Mouse (Mus musculus): ENCODE results near the gene Zbtb7b. TPM values are rescaled to one million over a fixed set of nuclear protein-coding genes. Genes with fewer than 3 reads are reported as not detected.

Zbtb7b gene
- total and polyA plus RNA-seq, 3 experiments: 11.9 to 34.2 (median 27.6) TPM

- no peaks in the 10 kb centered on the region for H3K36me3 ChIP-seq (replicated peaks in 1 of 2; ENCODE audit: control insufficient read depth in 1 of 2, insufficient read depth in 1 of 2, low read length in 1 of 2)
- H3K4me1 ChIP-seq (ENCODE audit: control insufficient read depth in 1 of 2, insufficient read depth in 2 of 2): no peaks in the 10 kb centered on the region
- no peak overlapping the region for H3K4me3 ChIP-seq (replicated peaks in 1 of 3; ENCODE audit: low read depth in 2 of 3, low read length in 2 of 3, poor library complexity in 1 of 3)
- no peak overlapping the region for H3K4me2 ChIP-seq (ENCODE audit: insufficient read depth, low read depth, poor library complexity, severe bottlenecking)
- dilution Hi-C loops (cut with MboI; ENCODE audit: extremely low pct_ligation_motif_present, extremely low pct_unique_long_range_greater_than_20kb, low sequenced_read_pairs) (no loop called here), in situ Hi-C loops (cut with MboI; ENCODE audit: low pct_ligation_motif_present, low pct_unique_long_range_greater_than_20kb, low sequenced_read_pairs) (no loop called here)
- H3K9me3 ChIP-seq (replicated peaks; ENCODE audit: low read length): no peaks in the 10 kb centered on the region
- no peak for DNase-seq (ENCODE audit: extremely low read depth)
- peaks cover 17% of the 10 kb centered on the region for H3K27me3 ChIP-seq (replicated peaks)
- no peak overlapping the region for H3K27ac ChIP-seq (ENCODE audit: insufficient read depth, low read depth)
- H3K9ac ChIP-seq (ENCODE audit: insufficient read depth, low read depth): no peak overlapping the region
- H3K79me2 ChIP-seq (replicated peaks; ENCODE audit: control insufficient read depth, extremely low read depth, insufficient read depth, poor library complexity, severe bottlenecking): no peaks in the 10 kb centered on the region
- TF ChIP-seq TCF12 (IDR thresholded peaks at IDR 0.05; ENCODE audit: low read depth, low read length) (no peak), RAD21 (IDR thresholded peaks at IDR 0.05; ENCODE audit: low read depth, low read length) (no peak), PAX5 (IDR thresholded peaks at IDR 0.05; ENCODE audit: low read length) (no peak), MXI1 (IDR thresholded peaks at IDR 0.05; ENCODE audit: low read depth, low read length) (no peak), JUND (conservative IDR thresholded peaks at IDR 0.05; ENCODE audit: low read depth, low read length) (no peak), MAFK (IDR thresholded peaks at IDR 0.05; ENCODE audit: insufficient replicate concordance, low read length) (no peak), JUN (IDR thresholded peaks at IDR 0.05; ENCODE audit: insufficient read depth, low read depth, low read length) (no peak), NRF1 (IDR thresholded peaks at IDR 0.05; ENCODE audit: low read depth, low read length) (no peak), MAX (IDR thresholded peaks at IDR 0.05; ENCODE audit: low read length) (no peak), UBTF (IDR thresholded peaks at IDR 0.05; ENCODE audit: low read depth, low read length) (no peak), MYC (IDR thresholded peaks at IDR 0.05; ENCODE audit: low read depth, low read length) (no peak), TBP (conservative IDR thresholded peaks at IDR 0.05; ENCODE audit: low read depth, low read length) (no peak), KAT2A (IDR thresholded peaks at IDR 0.05; ENCODE audit: insufficient replicate concordance, low read length) (no peak), ELF1 (IDR thresholded peaks at IDR 0.05; ENCODE audit: low read depth, low read length) (no peak)
Measured at GRCm38 (mm10) chr3:89364631-89365030, 29.9 kb downstream of the Zbtb7b start.

GRCm38 (mm10) chr3:89361675-89362074 is 32.9 kb downstream of the Zbtb7b start, which contains the start of gene Dcst2:
Gene Dcst2, plus strand, starts transcription at chr3:89361975.
- H3K79me2 ChIP-seq (replicated peaks; ENCODE audit: control insufficient read depth, extremely low read depth, insufficient read depth, poor library complexity, severe bottlenecking): no peaks in the 10 kb centered on the region
- no peak within 1 kb of the TSS for H3K9ac ChIP-seq (ENCODE audit: insufficient read depth, low read depth)
- H3K27me3 ChIP-seq (replicated peaks): peaks cover 24% of the 10 kb centered on the region
- in situ Hi-C loops (cut with MboI; ENCODE audit: low pct_ligation_motif_present, low pct_unique_long_range_greater_than_20kb, low sequenced_read_pairs) (no loop called here), dilution Hi-C loops (cut with MboI; ENCODE audit: extremely low pct_ligation_motif_present, extremely low pct_unique_long_range_greater_than_20kb, low sequenced_read_pairs) (no loop called here)
- H3K4me3 ChIP-seq (replicated peaks in 1 of 3; ENCODE audit: low read depth in 2 of 3, low read length in 2 of 3, poor library complexity in 1 of 3): no peak within 1 kb of the TSS
- H3K36me3 ChIP-seq (replicated peaks in 1 of 2; ENCODE audit: control insufficient read depth in 1 of 2, insufficient read depth in 1 of 2, low read length in 1 of 2): no peaks in the 10 kb centered on the region
- no peaks in the 10 kb centered on the region for H3K4me1 ChIP-seq (ENCODE audit: control insufficient read depth in 1 of 2, insufficient read depth in 2 of 2)
- no peak within 1 kb of the TSS for H3K4me2 ChIP-seq (ENCODE audit: insufficient read depth, low read depth, poor library complexity, severe bottlenecking)
- DNase-seq (ENCODE audit: extremely low read depth): no peak
- no peak for TF ChIP-seq ZMIZ1 (IDR thresholded peaks at IDR 0.05; ENCODE audit: low read depth, low read length)
- no peak for TF ChIP-seq MXI1 (IDR thresholded peaks at IDR 0.05; ENCODE audit: low read depth, low read length)
- no peak for TF ChIP-seq TCF12 (IDR thresholded peaks at IDR 0.05; ENCODE audit: low read depth, low read length)
- TF ChIP-seq USF1 (IDR thresholded peaks at IDR 0.05; ENCODE audit: low read depth, low read length): no peak
- TF ChIP-seq POLR2AphosphoS2 (IDR thresholded peaks at IDR 0.05; ENCODE audit: low read depth, low read length): no peak
- no peak for TF ChIP-seq JUND (conservative IDR thresholded peaks at IDR 0.05; ENCODE audit: low read depth, low read length)
- TF ChIP-seq PAX5 (IDR thresholded peaks at IDR 0.05; ENCODE audit: low read length): no peak
- no peak for TF ChIP-seq CHD1 (IDR thresholded peaks at IDR 0.05; ENCODE audit: low read depth, low read length)
- no peak for TF ChIP-seq MAX (IDR thresholded peaks at IDR 0.05; ENCODE audit: low read length)
- TF ChIP-seq JUN (IDR thresholded peaks at IDR 0.05; ENCODE audit: insufficient read depth, low read depth, low read length): no peak
- TF ChIP-seq E2F4 (IDR thresholded peaks at IDR 0.05; ENCODE audit: insufficient replicate concordance, low read depth, low read length): no peak
- TF ChIP-seq SMC3 (IDR thresholded peaks at IDR 0.05; ENCODE audit: low read depth, low read length): no peak
- no peak for TF ChIP-seq USF2 (conservative IDR thresholded peaks at IDR 0.05; ENCODE audit: low read depth, low read length)
- TF ChIP-seq CHD2 (IDR thresholded peaks at IDR 0.05; ENCODE audit: low read length): no peak
- TF ChIP-seq UBTF (IDR thresholded peaks at IDR 0.05; ENCODE audit: low read depth, low read length): no peak
- no peaks in the 10 kb centered on the region for H3K9me3 ChIP-seq (replicated peaks; ENCODE audit: low read length)
- no peak within 1 kb of the TSS for H3K27ac ChIP-seq (ENCODE audit: insufficient read depth, low read depth)
